Mouse (Mus musculus): ENCODE results near the gene Ptpn6.

GRCm38 (mm10) chr6:124743647-124744046, 5.1 kb upstream of the Ptpn6 start:
- TF ChIP-seq GATA1 (IDR thresholded peaks at IDR 0.05; ENCODE audit: low read length) (no peak), TAL1 (IDR thresholded peaks at IDR 0.05; ENCODE audit: low read length) (no peak)

All from erythroblast, embryonic 14.5 days (primary cell).